Mouse (Mus musculus): ENCODE results near the gene Psg22. TPM values are rescaled to one million over a fixed set of nuclear protein-coding genes. Genes with fewer than 3 reads are reported as not detected.
"Not testable (repeated sequence)": the region's sequence is repeated elsewhere in the genome, so short reads cannot be mapped to it uniquely, and the experiment has no call there.

The Psg22 gene
- polyA plus RNA-seq (2015; fragmentation: Nextera tagmentation; extraction: Ambion mirVana): not detected in 2 replicates

DNA sequence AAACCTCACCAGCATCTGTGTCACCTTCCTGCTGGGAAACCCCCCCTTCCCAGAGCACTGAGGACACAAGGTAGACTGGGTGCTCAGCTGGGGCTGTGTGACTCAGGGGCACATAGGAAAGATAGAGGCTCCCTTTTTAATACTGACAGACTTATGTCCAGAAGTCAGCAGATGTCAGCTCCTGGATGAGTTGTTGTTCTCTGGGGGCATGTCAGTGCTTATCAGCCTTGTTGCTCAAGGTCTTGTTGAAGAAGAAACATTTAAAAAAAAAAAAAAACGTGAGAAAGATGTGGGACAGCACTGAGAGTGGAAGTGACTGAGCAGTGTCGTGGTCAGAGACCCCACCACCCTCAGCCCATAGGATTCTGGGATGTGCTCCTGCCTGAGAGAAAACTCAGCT lies at the start of gene Psg22:
Gene Psg22, plus strand, starts transcription at position 301 of the 400 bp plus-strand sequence.
- H3K9ac ChIP-seq: no peak within 1 kb of the TSS
- H3K9me3 ChIP-seq: no peaks in the 10 kb centered on the region
- no peak within 1 kb of the TSS for H3K4me3 ChIP-seq
- H3K27ac ChIP-seq: no peak within 1 kb of the TSS
- H3K27me3 ChIP-seq: no peaks in the 10 kb centered on the region
- H3K36me3 ChIP-seq: no peaks in the 10 kb centered on the region
- H3K4me1 ChIP-seq: no peaks in the 10 kb centered on the region
- no peak within 1 kb of the TSS for H3K4me2 ChIP-seq (replicated peaks)
- no peak for ATAC-seq (ENCODE audit: low FRiP score, low read depth)
- 49% methylated on average over 2 of the region's 2 CpGs for WGBS

DNA sequence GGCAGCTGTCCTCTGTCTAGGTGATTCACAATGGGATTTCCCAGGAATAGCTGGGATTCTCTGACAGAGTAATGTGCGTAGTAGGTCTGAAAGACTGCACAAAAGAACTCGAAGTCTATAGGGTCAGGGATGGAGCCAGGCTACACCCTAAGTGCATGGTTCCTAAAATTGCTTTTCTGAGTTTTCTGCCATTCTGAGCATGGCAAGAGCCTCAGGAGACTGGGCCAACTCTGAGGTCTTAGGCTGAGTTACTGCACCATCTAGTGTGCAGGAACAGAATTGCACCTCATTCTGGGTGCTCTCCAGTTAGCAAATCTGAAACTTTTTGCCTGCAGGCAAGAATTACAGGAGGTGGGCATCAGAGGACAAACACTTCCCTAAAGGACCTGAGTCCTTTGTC lies 38.1 kb upstream of the Psg22 start:
- Histone ChIP-seq H3K36me3 (no peaks in the 10 kb centered on the region), H3K4me3 (no peak overlapping the region), H3K4me1 (no peaks in the 10 kb centered on the region), H3K9me3 (no peaks in the 10 kb centered on the region), H3K27ac (no peak overlapping the region), H3K4me2 (replicated peaks) (no peak overlapping the region), H3K27me3 (no peaks in the 10 kb centered on the region), H3K9ac (no peak overlapping the region)
- 55% methylated on average over 2 of the region's 2 CpGs for WGBS
- no peak for ATAC-seq (ENCODE audit: low FRiP score, low read depth)

DNA sequence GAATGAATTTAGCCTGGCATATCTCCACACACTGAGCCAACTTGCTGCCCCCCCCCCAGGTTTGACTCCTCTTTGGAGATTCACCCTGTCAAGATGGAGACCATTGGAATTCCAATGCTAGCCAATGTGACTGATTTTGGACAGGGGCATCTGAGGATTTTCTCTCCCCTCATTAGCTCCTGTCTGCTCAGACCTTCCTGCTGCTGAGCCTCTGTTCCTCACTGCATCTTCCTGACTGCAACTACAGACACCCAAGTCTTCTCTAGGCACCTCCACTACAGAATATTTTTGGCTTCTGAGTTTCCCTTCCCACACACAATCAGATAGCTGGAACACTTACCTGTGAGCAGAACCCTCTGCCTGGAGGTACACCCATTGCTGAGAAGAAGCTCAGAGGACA lies 32.3 kb upstream of the Psg22 start:
- Histone ChIP-seq H3K4me1 (no peaks in the 10 kb centered on the region), H3K4me3 (no peak overlapping the region), H3K4me2 (replicated peaks) (no peak overlapping the region), H3K9ac (no peak overlapping the region), H3K27ac (no peak overlapping the region), H3K9me3 (0 out of 2 replicates have a peak, but pooled peaks cover 4% of the 10 kb centered on the region), H3K36me3 (no peaks in the 10 kb centered on the region), H3K27me3 (no peaks in the 10 kb centered on the region)
- ATAC-seq (ENCODE audit: low FRiP score, low read depth): no peak

DNA sequence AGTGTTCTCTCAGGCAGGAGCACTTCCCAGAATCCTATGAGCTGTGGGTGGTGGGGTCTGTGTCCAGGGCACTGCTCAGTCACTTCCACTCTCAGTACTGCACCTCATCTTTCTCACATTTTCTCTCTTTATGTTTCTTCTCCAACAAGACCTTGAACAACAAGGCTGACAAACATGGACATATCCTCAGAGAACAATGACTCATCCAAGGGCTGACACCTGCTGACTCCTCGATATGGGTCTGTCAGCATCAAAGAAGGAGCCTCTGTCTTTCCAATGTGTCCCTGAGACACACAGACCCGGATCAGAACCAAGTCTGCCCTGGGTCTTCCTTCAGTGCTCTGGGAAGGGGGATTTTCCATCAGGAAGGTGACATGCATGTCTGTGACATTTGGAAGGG lies 31.8 kb upstream of the Psg22 start, which contains the start of gene Psg20:
Gene Psg20, minus strand, starts transcription at position 101 of the 400 bp plus-strand sequence.
- WGBS: 68% methylated on average over 2 of the region's 2 CpGs
- H3K9ac ChIP-seq: no peak within 1 kb of the TSS
- H3K4me3 ChIP-seq: no peak within 1 kb of the TSS
- H3K27me3 ChIP-seq: no peaks in the 10 kb centered on the region
- no peaks in the 10 kb centered on the region for H3K4me1 ChIP-seq
- H3K27ac ChIP-seq: no peak within 1 kb of the TSS
- no peak within 1 kb of the TSS for H3K4me2 ChIP-seq (replicated peaks)
- no peak for ATAC-seq (ENCODE audit: low FRiP score, low read depth)
- 0 out of 2 replicates have a peak, but pooled peaks cover 4% of the 10 kb centered on the region for H3K9me3 ChIP-seq
- no peaks in the 10 kb centered on the region for H3K36me3 ChIP-seq

DNA sequence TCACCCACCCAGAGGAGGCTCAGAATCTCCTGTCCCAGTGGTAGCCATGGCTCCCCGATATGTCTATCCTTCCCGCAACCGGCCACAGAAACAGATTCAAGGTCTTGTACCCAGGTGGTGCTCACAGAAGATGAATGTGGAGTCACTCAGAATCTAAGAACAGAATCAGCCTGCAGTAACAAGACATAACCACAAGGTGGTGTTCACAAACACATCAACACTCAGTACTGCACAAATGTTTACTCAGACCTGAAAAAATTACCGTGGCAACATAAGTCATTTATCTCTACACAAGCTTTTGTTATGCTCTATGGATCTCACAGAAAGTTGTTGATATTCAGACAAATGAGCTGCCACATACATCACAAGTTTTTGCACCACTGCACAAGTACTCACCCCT lies 7.6 kb upstream of the Psg22 start:
- 82% methylated on average over 4 of the region's 4 CpGs for WGBS
- not testable (repeated sequence) for H3K9ac ChIP-seq; H3K4me3 ChIP-seq; H3K4me2 ChIP-seq (replicated peaks); H3K4me1 ChIP-seq; H3K27me3 ChIP-seq; H3K9me3 ChIP-seq; H3K36me3 ChIP-seq; H3K27ac ChIP-seq; ATAC-seq (ENCODE audit: low FRiP score, low read depth)

DNA sequence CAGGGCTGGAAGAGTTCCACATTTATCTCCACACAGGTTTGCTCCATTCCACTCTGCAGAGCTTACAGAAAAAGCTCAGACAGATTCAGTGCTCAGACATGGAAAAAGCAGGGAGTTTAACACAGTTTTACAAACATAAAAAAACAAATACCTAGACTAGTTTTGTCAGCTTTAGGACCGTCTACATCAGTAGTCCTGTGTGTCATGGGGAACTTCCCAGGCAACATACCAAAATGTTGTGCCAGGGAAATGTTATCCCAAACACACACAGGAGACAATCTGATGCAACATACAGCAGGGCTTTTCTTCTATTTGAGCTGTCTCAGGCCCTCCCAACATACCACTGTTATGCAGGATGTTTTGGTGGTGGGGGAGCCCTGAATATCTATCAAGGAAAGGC lies 7.0 kb upstream of the Psg22 start:
- Histone ChIP-seq H3K27me3 (no peaks in the 10 kb centered on the region), H3K9ac (no peak overlapping the region), H3K9me3 (no peaks in the 10 kb centered on the region), H3K27ac (no peak overlapping the region), H3K4me3 (no peak overlapping the region), H3K4me2 (replicated peaks) (no peak overlapping the region), H3K4me1 (no peaks in the 10 kb centered on the region), H3K36me3 (no peaks in the 10 kb centered on the region)
- no peak for ATAC-seq (ENCODE audit: low FRiP score, low read depth)
- 74% methylated on average over 1 of the region's 1 CpGs for WGBS

DNA sequence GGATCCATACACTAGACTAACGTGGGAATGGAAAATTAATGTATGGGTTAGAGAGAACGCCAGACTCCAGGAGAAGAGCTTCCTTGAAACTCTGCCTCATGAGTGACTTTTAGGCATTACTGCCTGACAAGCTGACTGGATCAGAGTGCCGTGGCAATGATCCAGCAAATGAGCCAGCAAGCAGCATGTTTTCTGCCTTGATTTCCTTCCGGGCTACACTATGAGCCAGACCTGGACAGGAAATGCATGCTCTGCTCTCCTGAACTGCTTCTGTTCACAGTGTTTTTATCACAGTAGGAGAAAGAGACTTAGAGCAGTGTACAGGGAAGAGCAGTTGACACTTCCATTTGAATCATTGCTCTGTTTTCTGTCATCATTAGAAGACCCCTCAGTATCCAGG lies 2.3 kb upstream of the Psg22 start:
- no peaks in the 10 kb centered on the region for H3K9me3 ChIP-seq
- ATAC-seq (ENCODE audit: low FRiP score, low read depth): no peak
- no peak overlapping the region for H3K4me3 ChIP-seq
- no peak overlapping the region for H3K9ac ChIP-seq
- no peak overlapping the region for H3K27ac ChIP-seq
- H3K4me2 ChIP-seq (replicated peaks): no peak overlapping the region
- H3K4me1 ChIP-seq: no peaks in the 10 kb centered on the region
- H3K27me3 ChIP-seq: no peaks in the 10 kb centered on the region
- no peaks in the 10 kb centered on the region for H3K36me3 ChIP-seq
- 81% methylated on average over 4 of the region's 4 CpGs for WGBS

DNA sequence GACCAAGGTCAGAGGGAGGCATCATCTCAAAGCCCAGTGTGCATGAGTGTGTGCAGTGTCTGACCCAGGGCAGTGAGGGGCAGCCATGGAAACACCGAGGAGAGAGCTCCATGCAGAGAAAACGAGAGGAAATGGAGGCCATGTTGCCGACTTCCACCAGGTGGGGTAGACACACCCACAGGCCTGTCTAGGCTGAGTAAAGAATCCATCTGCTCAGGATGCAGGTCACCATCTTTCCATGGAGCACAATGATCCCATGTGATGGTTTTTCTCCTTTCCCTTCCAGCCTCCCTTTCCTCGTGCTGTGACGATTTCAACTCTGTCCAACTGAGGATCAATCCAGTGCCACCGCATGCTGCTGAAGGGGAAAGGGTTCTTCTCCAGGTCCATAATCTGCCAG lies 6.1 kb downstream of the Psg22 start:
- Histone ChIP-seq H3K27me3 (no peaks in the 10 kb centered on the region), H3K9ac (no peak overlapping the region), H3K9me3 (no peaks in the 10 kb centered on the region), H3K36me3 (no peaks in the 10 kb centered on the region), H3K4me3 (no peak overlapping the region), H3K4me2 (replicated peaks) (no peak overlapping the region), H3K4me1 (no peaks in the 10 kb centered on the region), H3K27ac (no peak overlapping the region)
- WGBS: 77% methylated on average over 6 of the region's 6 CpGs
- ATAC-seq (ENCODE audit: low FRiP score, low read depth): no peak

DNA sequence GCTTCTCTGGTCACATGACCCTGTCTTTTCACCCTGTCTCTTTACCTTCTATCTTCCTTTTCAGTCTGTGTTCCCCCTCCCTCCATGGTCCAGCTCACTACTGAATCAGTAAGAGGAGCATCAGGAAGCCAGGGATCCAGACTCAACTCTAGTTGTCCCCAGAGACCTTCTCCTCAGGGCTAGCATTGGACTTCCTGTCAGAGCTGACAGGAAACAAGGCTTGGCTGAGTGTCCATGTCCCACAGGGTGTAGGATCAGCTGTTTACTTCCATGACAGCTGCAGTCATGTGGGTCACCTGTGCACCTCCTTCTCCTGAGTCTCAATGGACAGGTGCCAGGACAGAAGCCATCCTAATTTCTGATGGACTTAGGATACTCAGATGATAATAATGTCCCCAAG lies 8.0 kb downstream of the Psg22 start:
- H3K36me3 ChIP-seq; H3K27ac ChIP-seq; H3K4me3 ChIP-seq; H3K9me3 ChIP-seq; H3K4me2 ChIP-seq (replicated peaks); H3K9ac ChIP-seq; H3K4me1 ChIP-seq; H3K27me3 ChIP-seq; ATAC-seq (ENCODE audit: low FRiP score, low read depth): not testable (repeated sequence)

DNA sequence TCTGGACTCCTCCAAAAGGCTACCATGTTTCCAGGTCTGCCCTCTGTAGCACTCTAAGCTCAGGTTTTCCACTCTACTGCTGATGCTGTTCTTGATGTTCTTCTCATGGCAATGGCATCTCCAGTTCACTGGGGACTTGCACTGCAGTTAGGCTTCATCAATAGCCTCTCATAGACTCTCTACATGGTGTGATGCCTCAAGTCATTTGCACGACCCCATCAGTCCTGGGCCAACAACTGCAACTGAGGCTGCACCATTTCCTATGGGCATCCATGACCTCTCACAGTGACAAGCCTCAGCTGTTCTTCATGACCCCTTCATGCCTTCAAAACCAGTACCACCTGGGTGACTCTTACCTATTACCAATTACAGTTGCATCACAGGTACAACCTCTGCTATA lies 10.5 kb downstream of the Psg22 start:
- no peaks in the 10 kb centered on the region for H3K36me3 ChIP-seq
- no peaks in the 10 kb centered on the region for H3K4me1 ChIP-seq
- no peak overlapping the region for H3K4me2 ChIP-seq (replicated peaks)
- no peak overlapping the region for H3K27ac ChIP-seq
- H3K27me3 ChIP-seq: no peaks in the 10 kb centered on the region
- H3K9ac ChIP-seq: no peak overlapping the region
- 86% methylated on average over 1 of the region's 1 CpGs for WGBS
- H3K9me3 ChIP-seq: no peaks in the 10 kb centered on the region
- ATAC-seq (ENCODE audit: low FRiP score, low read depth): no peak
- H3K4me3 ChIP-seq: no peak overlapping the region

DNA sequence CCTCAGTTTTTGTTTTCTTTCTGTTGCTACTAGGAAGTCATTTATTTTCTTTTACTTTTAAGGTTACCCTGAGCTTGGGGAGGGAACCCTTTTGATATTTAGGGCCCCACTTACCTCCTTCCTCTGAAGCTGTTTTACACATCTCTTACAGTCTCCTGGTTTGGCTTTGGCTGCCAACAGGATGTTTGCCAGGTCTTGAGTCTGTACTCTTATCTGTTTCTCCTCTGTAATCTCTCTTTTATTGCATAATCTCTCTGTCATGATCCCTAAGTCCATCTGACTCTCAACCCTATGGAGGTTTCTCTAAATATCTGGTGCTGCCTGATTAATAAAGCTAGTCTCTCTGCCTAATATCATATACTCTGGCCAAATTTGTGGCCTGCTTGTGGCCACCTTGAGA lies 15.2 kb downstream of the Psg22 start:
- H3K4me3 ChIP-seq: no peak overlapping the region
- H3K27ac ChIP-seq: no peak overlapping the region
- H3K9me3 ChIP-seq: no peaks in the 10 kb centered on the region
- H3K4me1 ChIP-seq: no peaks in the 10 kb centered on the region
- no peak overlapping the region for H3K9ac ChIP-seq
- no peaks in the 10 kb centered on the region for H3K27me3 ChIP-seq
- no peak for ATAC-seq (ENCODE audit: low FRiP score, low read depth)
- H3K36me3 ChIP-seq: no peaks in the 10 kb centered on the region
- no peak overlapping the region for H3K4me2 ChIP-seq (replicated peaks)

DNA sequence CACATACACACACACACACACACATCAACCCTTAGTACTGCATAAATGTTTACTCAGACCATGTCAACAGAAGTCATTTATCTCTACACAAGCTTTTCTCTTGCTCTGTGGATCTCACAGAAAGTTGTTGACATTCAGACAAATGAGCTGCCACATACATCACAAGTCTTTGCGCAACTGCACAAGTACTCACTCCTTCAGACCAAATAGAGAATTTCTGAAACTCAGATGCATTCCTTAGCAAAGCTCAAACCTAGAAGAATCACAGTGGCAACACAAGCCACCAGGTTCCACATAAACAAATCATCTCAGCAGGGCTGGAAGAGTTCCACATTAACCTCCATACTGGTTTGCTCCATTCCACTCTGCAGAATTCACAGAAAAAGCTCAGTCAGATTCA lies 16.6 kb downstream of the Psg22 start:
- H3K4me1 ChIP-seq: no peaks in the 10 kb centered on the region
- WGBS: 88% methylated on average over 1 of the region's 1 CpGs

DNA sequence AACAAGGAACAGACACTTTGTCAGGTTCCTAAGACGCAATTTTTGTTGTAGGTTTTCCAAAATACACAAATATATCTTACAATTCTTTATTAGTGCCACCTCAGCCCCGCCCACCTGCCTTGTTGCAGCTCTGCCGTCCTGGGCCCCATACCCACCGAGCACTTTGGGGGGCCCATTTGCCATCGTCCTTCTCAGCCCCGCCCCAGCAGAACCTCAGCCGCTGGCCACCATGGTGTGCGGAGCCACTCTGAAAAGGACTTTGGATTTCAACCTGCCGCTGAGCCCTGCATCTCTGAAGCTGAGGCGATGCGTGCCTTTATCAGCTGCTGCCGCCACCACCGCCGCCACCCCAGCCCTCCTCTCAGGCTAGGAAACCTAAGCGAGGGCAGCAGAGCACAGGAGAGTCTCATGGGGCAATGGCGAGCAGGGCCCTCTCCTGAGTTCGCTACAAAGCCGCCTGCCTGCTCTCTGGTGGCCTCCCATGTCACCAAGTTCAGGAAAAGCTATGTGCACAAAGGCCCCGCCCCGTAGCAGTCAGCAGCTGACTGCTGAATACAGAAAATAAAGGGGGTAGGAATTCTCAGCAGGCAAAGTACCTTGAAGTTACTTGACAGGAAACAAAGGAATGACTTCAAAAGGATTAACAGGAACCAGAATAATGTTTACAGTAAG lies 28.4 kb downstream of the Psg22 start:
- Histone ChIP-seq H3K4me2 (replicated peaks) (peak overlapping the region; percentile 49), H3K4me1 (0 out of 2 replicates have a peak, but pooled peaks cover 4% of the 10 kb centered on the region), H3K27ac (no peak overlapping the region), H3K9me3 (no peaks in the 10 kb centered on the region), H3K4me3 (0 out of 2 replicates have a peak overlapping the region, but pooled peaks have one; percentile 7), H3K27me3 (peaks cover 27% of the 10 kb centered on the region), H3K36me3 (no peaks in the 10 kb centered on the region), H3K9ac (no peak overlapping the region)
- ATAC-seq (ENCODE audit: low FRiP score, low read depth): no peak
- 11% methylated on average over 20 of the region's 20 CpGs for WGBS

More for the DNA sequence above, 16.6 kb downstream of the Psg22 start:
- ATAC-seq (ENCODE audit: low FRiP score, low read depth): no peak
- Histone ChIP-seq H3K9ac (no peak overlapping the region), H3K4me3 (no peak overlapping the region), H3K9me3 (no peaks in the 10 kb centered on the region), H3K27me3 (no peaks in the 10 kb centered on the region), H3K36me3 (no peaks in the 10 kb centered on the region), H3K27ac (no peak overlapping the region), H3K4me2 (replicated peaks) (no peak overlapping the region)

Measured in limb, embryonic 13.5 days (tissue).